Mouse (Mus musculus) midbrain, embryonic 13.5 days (tissue): ENCODE data around the gene Bcl2l1. TPM values are rescaled to one million over a fixed set of nuclear protein-coding genes. Genes with fewer than 3 reads are reported as not detected.
A peak's percentile ranks its signal among the peaks of the same experiment; 100 is the strongest.

Experiments
- ATAC-seq: fragments of 200-750 bp; cut with Nextera tagmentation; 2 replicates; pipeline ENCODE4 v1.8.0; 2017; ENCODE audit warnings: mild to moderate bottlenecking, moderate TSS enrichment, moderate library complexity
- H3K27ac ChIP-seq: fragments of 300-500 bp; sonication (generic); 2 replicates; pipeline ENCODE4 v1.5.1; 2015; ENCODE audit warnings: inconsistent platforms, mild to moderate bottlenecking, moderate library complexity
- H3K27me3 ChIP-seq: fragments of 300-500 bp; sonication (generic); 2 replicates; pipeline ENCODE4 v1.6.1; 2015; ENCODE audit warnings: mild to moderate bottlenecking, inconsistent platforms
- H3K36me3 ChIP-seq: fragments of 300-500 bp; sonication (generic); 2 replicates; pipeline ENCODE4 v1.6.1; 2015; ENCODE audit warnings: mild to moderate bottlenecking, inconsistent platforms
- H3K4me1 ChIP-seq: fragments of 300-500 bp; sonication (generic); replicated peaks from 2 replicates; pipeline ENCODE4 v1.6.1; 2015; ENCODE audit warnings: inconsistent platforms
- H3K4me2 ChIP-seq: fragments of 300-500 bp; sonication (generic); replicated peaks from 2 replicates; pipeline ENCODE4 v1.6.1; 2015; ENCODE audit warnings: moderate library complexity, mild to moderate bottlenecking, inconsistent platforms
- H3K4me3 ChIP-seq: fragments of 300-500 bp; sonication (generic); replicated peaks from 2 replicates; pipeline ENCODE4 v1.5.1; 2015; ENCODE audit warnings: mild to moderate bottlenecking, inconsistent platforms
- H3K9ac ChIP-seq: fragments of 300-500 bp; sonication (generic); replicated peaks from 2 replicates; pipeline ENCODE4 v1.6.1; 2015; ENCODE audit warnings: mild to moderate bottlenecking, inconsistent platforms
- H3K9me3 ChIP-seq: fragments of 300-500 bp; sonication (generic); 2 replicates; pipeline ENCODE4 v1.6.1; 2016; ENCODE audit warnings: mild to moderate bottlenecking, inconsistent platforms
- WGBS: fragments of 180-500 bp; shearing (Covaris S2); methylation state at CpG from one replicate; pipeline ENCODE4 v1.1.7; 2015; 5-methylcytosine and 5-hydroxymethylcytosine counted together
- polyA plus RNA-seq: library from polyadenylated mRNA; unstranded; fragments of >200 nt; fragmentation: Nextera tagmentation; extraction: Ambion mirVana; gene quantifications from 2 replicates; pipeline ENCODE4 v1.2.1, GENCODE M21; 2015

The Bcl2l1 gene
- polyA plus RNA-seq, 1 experiment from 2014 or later, result 190 TPM

DNA sequence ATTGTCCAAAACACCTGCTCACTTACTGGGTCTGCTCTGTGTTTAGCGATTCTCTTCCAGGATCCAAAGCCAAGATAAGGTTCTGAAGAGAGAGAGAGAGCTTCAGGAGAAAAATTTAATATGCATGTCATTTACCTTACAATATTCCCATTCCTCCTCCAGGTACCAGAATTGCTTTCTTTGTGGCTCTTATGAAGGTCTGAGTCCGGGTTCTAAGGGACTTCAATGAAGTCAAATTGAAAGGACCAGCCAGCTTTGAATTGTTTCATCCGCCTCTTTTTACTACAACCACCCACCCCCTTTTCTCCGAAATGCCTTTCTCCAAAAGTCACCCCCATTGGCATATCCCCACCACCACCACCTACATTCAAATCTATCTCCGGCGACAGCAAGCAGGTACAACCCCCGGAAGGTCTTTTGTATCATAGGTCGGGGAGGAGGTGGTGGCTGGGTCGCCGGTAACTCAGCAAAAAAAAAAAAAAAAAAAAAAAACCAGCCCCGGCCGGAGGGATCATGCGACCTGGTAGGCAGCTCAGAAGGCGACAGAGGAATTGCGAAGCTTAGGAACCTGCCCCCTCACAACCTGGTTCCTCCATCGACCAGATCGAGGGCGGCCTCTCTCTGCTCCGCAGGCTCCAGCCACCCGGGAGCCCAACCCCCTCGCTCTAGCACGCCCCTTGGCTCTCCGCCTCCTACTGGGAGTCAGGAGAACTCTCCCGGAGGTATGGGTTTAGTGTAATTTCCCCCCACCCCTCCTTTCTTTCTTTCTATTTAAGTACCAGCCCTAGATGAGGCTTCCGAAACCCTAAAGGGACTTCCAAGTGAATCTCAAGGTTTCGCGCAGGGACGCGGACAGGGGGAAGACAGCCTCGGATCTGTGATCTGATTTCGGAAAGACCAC is 1.3 kb downstream of the Bcl2l1 start:
- Histone ChIP-seq H3K27ac (peak overlapping the region; percentile 97), H3K36me3 (peaks cover 5% of the 10 kb centered on the region; the same call in 1 of the 2 replicates), H3K4me3 (peak overlapping the region; percentile 78), H3K9me3 (no peaks in the 10 kb centered on the region), H3K27me3 (no peaks in the 10 kb centered on the region), H3K4me1 (peaks cover 50% of the 10 kb centered on the region), H3K9ac (peak overlapping the region; percentile 94), H3K4me2 (peak overlapping the region; percentile 91)
- under 1% methylated on average over 31 of the region's 31 CpGs for WGBS
- peak; percentile 77 for ATAC-seq

DNA sequence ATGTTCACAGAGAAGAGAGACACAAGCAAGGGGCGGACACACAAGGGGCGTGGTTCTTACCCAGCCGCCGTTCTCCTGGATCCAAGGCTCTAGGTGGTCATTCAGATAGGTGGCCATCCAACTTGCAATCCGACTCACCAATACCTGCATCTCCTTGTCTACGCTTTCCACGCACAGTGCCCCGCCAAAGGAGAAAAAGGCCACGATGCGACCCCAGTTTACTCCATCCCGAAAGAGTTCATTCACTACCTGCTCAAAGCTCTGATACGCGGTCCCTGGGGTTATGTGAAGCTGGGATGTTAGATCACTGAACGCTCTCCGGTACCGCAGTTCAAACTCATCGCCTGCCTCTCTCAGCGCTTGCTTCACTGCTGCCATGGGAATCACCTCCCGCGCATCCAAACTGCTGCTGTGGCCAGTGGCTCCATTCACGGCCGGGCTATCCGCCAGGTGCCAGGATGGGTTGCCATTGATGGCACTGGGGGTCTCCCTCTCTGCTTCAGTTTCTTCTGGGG is 2.1 kb downstream of the Bcl2l1 start:
- H3K9me3 ChIP-seq, result no peaks in the 10 kb centered on the region
- H3K9ac ChIP-seq, result peak overlapping the region; percentile 94
- H3K4me2 ChIP-seq, result peak overlapping the region; percentile 91
- peak overlapping the region; percentile 97; the same call in 1 of the 2 replicates for H3K27ac ChIP-seq
- peak overlapping the region; percentile 78 for H3K4me3 ChIP-seq
- ATAC-seq, result no peak
- peaks cover 58% of the 10 kb centered on the region for H3K4me1 ChIP-seq
- H3K27me3 ChIP-seq, result no peaks in the 10 kb centered on the region
- H3K36me3 ChIP-seq, result peaks cover 5% of the 10 kb centered on the region; the same call in 1 of the 2 replicates
- 68% methylated on average over 23 of the region's 23 CpGs for WGBS

DNA sequence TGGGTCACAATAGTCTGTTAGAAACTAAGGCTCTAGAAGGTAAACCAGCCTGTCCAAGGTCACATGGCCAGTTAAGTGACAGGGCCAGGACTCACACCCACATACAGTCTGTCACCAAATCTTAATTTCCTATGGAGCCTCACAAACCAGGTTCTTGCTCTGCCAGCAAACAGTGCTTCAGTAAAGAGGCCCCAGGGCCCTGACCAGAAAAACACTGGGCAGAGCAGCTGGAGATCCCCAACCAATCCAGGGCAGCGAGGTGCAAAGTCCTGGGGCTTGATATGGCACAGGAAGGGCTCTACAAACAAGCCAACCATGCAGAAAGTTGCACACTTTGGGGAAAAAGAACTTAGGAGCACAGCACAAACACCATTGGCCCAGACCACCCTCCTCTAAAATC is 3.0 kb downstream of the Bcl2l1 start:
- 55% methylated on average over 1 of the region's 1 CpGs for WGBS
- peaks cover 67% of the 10 kb centered on the region for H3K4me1 ChIP-seq

DNA sequence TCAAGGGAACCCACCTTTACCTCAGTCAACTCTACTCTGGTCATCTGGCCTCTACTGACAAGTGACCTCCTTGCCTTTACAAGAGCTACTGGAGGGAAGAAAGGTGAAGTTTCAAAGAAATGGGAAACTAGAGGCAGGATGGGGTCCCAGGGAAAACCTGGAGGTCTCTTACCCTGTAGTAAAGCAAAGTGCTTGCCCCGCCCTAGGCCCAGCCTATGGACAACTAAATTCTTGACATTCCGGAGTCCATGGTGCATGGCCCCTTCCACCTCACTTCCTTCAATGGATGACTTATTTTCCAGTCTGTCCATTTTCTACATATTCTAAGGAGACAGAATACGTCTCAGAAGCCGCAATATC is 3.5 kb downstream of the Bcl2l1 start:
- no peak for ATAC-seq
- peak overlapping the region; percentile 78 for H3K4me3 ChIP-seq
- peak overlapping the region; percentile 94 for H3K9ac ChIP-seq
- H3K27ac ChIP-seq, result no peak overlapping the region
- peaks cover 5% of the 10 kb centered on the region; the same call in 1 of the 2 replicates for H3K36me3 ChIP-seq
- H3K4me1 ChIP-seq, result peaks cover 70% of the 10 kb centered on the region
- H3K4me2 ChIP-seq, result peak overlapping the region; percentile 91
- WGBS, result 80% methylated on average over 4 of the region's 4 CpGs
- H3K9me3 ChIP-seq, result no peaks in the 10 kb centered on the region
- H3K27me3 ChIP-seq, result no peaks in the 10 kb centered on the region

More for the DNA sequence above, 3.0 kb downstream of the Bcl2l1 start:
- H3K27ac ChIP-seq, result no peak overlapping the region
- peak overlapping the region; percentile 78 for H3K4me3 ChIP-seq
- peaks cover 5% of the 10 kb centered on the region; the same call in 1 of the 2 replicates for H3K36me3 ChIP-seq
- no peaks in the 10 kb centered on the region for H3K27me3 ChIP-seq
- peak overlapping the region; percentile 94 for H3K9ac ChIP-seq
- H3K4me2 ChIP-seq, result peak overlapping the region; percentile 91
- ATAC-seq, result no peak
- H3K9me3 ChIP-seq, result no peaks in the 10 kb centered on the region

DNA sequence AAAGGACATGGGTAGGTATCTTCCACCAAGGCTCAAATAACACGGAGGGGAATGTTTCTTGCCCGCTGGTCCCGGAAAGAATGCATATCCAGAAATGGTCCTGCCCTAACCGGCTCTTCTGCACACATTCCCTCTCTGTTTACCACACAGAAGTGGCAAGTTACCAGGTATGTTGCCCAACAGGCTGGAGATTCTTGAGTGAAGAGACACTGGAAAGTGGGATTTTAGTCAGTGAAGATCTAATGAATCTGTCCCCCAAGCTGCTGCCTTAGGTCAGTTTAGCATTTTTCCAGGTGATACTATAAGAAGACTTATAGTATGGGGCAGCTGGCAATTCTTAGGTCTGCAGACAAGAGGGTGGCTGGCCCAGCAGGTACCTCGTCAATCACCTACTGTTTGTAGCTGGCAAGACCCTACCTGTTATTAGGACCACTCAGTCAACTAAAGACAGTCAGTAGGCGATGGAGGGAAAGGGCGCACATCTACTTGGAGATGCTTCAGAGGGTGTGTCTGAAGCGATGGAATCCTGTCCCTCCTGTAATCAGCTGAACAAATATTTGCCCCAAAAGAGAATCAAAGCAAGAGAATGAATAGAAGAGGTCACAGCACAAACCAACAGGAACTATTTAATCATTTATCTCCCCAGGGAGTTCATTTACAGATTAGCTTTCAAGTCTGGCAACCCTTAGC is 4.1 kb downstream of the Bcl2l1 start:
- no peak for ATAC-seq

DNA sequence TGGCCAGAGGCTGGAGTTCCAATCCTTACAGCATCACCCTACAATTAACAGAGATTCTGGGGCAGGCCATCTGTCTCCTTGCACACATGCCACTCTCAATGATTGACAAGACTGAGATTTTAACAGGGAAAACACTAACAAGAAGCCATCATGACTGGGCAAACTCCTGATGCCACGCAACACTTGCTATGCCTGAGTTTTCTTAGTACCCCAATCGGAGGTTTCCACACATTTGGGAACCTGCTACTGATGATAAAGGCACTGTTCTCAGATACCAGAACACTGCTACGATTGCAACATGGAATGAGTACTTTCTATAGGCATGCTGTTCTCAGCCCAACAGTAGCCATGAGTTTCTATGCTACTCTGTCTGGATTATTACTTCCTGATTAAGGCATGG is 5.0 kb downstream of the Bcl2l1 start:
- Histone ChIP-seq H3K9me3 (no peaks in the 10 kb centered on the region), H3K27me3 (no peaks in the 10 kb centered on the region), H3K27ac (no peak overlapping the region), H3K4me2 (peak overlapping the region; percentile 91), H3K4me1 (peaks cover 77% of the 10 kb centered on the region), H3K9ac (no peak overlapping the region), H3K36me3 (peaks cover 7% of the 10 kb centered on the region; the same call in 1 of the 2 replicates), H3K4me3 (peak overlapping the region; percentile 78)
- 91% methylated on average over 3 of the region's 3 CpGs for WGBS
- ATAC-seq, result no peak

More for the DNA sequence above, 4.1 kb downstream of the Bcl2l1 start:
- Histone ChIP-seq H3K4me1 (peaks cover 73% of the 10 kb centered on the region), H3K27me3 (no peaks in the 10 kb centered on the region), H3K4me2 (peak overlapping the region; percentile 91), H3K4me3 (peak overlapping the region; percentile 78), H3K36me3 (peaks cover 5% of the 10 kb centered on the region; the same call in 1 of the 2 replicates), H3K27ac (no peak overlapping the region), H3K9me3 (no peaks in the 10 kb centered on the region), H3K9ac (peak overlapping the region; percentile 94)
- 87% methylated on average over 8 of the region's 8 CpGs for WGBS

DNA sequence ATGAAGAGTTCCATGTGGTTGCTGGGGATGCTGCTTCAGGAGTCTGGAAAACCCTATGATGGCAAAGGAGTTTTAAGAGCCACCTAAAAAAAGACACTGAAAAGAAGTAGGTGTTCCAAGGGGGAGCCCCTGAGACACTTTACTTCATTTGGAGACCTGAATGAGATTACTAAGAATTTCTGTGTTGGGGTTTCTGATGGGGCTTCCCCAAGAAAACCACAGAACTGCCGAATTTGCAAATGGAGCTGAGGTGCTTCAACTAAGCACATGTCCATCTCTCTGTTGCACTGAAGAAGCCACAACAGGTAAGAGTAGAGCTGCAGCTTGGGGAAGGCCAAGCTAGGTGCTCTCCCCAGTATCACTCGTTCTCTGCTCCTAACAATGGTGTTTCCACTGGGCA is 5.8 kb downstream of the Bcl2l1 start:
- H3K4me1 ChIP-seq, result peaks cover 85% of the 10 kb centered on the region
- H3K27ac ChIP-seq, result no peak overlapping the region
- H3K4me3 ChIP-seq, result no peak overlapping the region
- ATAC-seq, result no peak
- no peak overlapping the region for H3K9ac ChIP-seq
- WGBS, result 86% methylated on average over 2 of the region's 2 CpGs
- peaks cover 13% of the 10 kb centered on the region for H3K36me3 ChIP-seq
- peak overlapping the region; percentile 91 for H3K4me2 ChIP-seq
- H3K9me3 ChIP-seq, result no peaks in the 10 kb centered on the region
- H3K27me3 ChIP-seq, result no peaks in the 10 kb centered on the region

DNA sequence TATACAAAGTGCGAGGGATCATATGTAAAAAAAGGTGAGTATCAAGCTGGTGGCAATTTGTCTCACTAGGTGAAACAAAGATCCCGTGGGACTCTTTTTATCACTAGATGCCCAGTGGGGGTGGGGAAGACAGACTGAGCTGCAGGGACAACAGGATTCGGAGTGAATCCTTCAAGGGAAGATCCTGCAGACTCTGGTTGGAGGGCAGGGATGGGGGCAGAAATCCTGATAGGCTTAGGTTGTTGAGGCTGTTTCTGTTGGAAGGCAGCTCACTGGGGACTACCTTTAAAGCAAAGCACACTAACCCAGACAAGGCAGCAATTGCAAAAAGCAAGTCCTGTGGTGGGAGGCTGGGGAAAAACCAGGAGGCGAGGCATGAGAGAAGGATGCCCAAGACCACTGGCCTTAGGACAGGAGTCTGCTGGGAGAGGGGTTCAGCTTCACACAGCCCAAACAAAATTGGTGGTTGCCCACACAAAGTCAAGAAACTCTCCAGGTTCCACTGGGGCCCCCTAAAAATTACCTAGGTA is 6.3 kb downstream of the Bcl2l1 start:
- WGBS, result 81% methylated on average over 4 of the region's 4 CpGs
- ATAC-seq, result no peak
- peak overlapping the region; percentile 91 for H3K4me2 ChIP-seq

DNA sequence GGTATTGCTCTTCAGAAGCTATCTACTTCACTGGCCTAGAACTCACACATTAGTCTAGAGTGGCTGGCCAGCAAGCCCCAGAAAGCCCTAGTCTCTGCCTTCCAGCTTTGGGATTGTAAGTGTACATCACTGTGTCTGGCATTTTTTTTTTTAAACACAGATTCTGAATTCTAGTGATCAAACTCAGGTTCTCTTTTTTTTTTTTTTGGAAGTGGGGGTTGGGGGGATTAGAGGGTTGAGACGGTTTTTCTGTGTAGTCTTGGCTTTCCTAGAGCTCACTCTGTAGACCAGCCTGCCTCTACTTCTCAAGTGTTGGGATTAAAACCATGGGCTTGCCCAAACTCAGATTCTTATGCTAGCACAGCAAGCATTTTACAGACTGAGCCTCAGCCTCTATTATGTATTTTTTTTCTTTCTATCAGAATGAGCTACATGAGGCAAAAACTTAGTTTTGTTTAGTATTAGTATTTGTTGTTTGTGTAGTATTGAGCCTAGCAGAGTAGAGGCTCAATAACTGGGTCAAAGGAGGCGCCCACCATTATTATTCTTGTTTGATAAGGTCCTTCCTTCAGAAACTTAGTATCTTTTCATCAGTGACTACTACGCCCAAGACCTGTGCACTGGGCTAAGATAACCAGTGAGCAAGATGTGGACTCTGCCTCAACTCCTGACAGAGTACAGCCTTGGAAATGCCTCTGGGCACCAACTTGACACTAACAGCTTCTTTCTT is 6.9 kb downstream of the Bcl2l1 start:
- 81% methylated on average over 3 of the region's 3 CpGs for WGBS
- no peak for ATAC-seq
- Histone ChIP-seq H3K36me3 (peaks cover 24% of the 10 kb centered on the region), H3K4me1 (peaks cover 92% of the 10 kb centered on the region), H3K27ac (no peak overlapping the region), H3K9ac (no peak overlapping the region), H3K9me3 (no peaks in the 10 kb centered on the region), H3K27me3 (no peaks in the 10 kb centered on the region), H3K4me3 (no peak overlapping the region), H3K4me2 (peak overlapping the region; percentile 9)

More for the DNA sequence above, 6.3 kb downstream of the Bcl2l1 start:
- Histone ChIP-seq H3K27ac (no peak overlapping the region), H3K9me3 (no peaks in the 10 kb centered on the region), H3K36me3 (peaks cover 17% of the 10 kb centered on the region), H3K9ac (0 out of 2 replicates have a peak overlapping the region, but pooled peaks have one; percentile 15), H3K27me3 (no peaks in the 10 kb centered on the region), H3K4me3 (no peak overlapping the region), H3K4me1 (peaks cover 90% of the 10 kb centered on the region)

DNA sequence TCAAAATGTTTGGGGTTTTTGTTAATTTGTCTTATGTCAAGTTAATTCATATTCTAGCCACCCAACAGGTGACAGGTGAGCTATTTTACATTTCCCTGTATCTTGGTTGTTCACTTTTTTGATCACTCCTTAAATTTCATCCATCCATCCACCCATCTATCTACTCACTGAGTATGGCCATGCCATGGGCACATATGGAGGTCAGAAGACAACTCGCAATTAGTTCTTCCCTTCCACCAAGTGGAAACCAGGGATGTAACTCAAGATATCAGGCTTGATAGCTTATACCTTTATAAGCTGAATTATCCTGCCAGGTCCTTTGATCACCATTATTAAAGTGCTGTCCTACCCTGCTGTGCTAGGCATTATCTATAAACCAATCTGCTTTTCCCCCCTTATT is 7.8 kb downstream of the Bcl2l1 start:
- Histone ChIP-seq H3K9me3 (no peaks in the 10 kb centered on the region), H3K4me2 (no peak overlapping the region), H3K27me3 (no peaks in the 10 kb centered on the region), H3K36me3 (peaks cover 30% of the 10 kb centered on the region), H3K27ac (no peak overlapping the region), H3K4me1 (peaks cover 87% of the 10 kb centered on the region), H3K4me3 (no peak overlapping the region), H3K9ac (no peak overlapping the region)
- no peak for ATAC-seq
- WGBS, result 95% methylated on average over 1 of the region's 1 CpGs

DNA sequence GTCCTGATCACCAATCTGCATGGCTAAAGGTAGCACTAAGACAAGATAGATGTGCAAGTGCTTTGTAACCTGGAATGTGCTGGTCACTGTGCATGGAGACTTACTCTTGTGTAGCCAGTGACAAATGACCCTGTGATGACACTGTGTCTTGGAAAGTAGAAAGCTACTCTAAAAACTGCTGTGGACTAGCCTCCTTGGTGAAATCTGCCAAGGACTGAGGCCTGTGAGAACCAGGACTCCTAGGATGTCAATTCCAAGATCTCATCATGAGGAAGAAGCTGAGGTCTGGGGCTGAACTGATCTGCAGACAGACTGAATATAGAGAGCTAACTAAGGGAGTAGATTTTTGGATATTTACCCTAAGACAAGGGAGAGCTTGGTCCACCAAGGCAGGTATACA is 10.0 kb downstream of the Bcl2l1 start:
- no peak for ATAC-seq
- Histone ChIP-seq H3K9ac (no peak overlapping the region), H3K9me3 (no peaks in the 10 kb centered on the region), H3K27ac (peak overlapping the region; percentile 53; the same call in 1 of the 2 replicates), H3K36me3 (peaks cover 26% of the 10 kb centered on the region), H3K27me3 (no peaks in the 10 kb centered on the region), H3K4me2 (no peak overlapping the region), H3K4me1 (peaks cover 86% of the 10 kb centered on the region), H3K4me3 (no peak overlapping the region)
